Mouse (Mus musculus): Measurements from ENCODE around the gene Hspa5.
"Not testable (repeated sequence)": the region's sequence is repeated elsewhere in the genome, so short reads cannot be mapped to it uniquely, and the experiment has no call there.

Hspa5 gene

GRCm38 (mm10) chr2:34771368-34772226 lies at the start of gene Hspa5:
Hspa5 (plus strand) TSS chr2:34771970.
- in situ Hi-C loops (cut with MboI, MseI) = no loop called here

DNA sequence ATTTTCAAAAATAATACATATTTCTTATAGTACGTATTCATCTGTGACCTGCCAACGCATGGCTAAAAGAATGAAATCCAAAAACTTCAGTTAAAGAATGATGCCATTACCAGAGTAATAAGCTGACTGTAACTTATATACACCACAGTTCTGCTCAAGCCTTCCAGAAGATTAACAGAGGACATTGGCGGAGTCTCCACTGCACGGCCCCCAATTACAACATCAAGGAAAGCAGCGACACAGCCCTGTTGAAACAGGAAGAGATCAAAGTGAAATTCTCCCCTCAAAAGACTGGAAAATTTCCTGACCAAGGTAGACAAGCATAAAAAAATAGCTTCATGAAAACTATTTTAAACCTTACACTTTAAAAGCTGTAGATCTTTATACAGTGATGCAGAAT lies 46.5 kb upstream of the Hspa5 start:
- in situ Hi-C loops (cut with MboI, MseI) = no loop called here

DNA sequence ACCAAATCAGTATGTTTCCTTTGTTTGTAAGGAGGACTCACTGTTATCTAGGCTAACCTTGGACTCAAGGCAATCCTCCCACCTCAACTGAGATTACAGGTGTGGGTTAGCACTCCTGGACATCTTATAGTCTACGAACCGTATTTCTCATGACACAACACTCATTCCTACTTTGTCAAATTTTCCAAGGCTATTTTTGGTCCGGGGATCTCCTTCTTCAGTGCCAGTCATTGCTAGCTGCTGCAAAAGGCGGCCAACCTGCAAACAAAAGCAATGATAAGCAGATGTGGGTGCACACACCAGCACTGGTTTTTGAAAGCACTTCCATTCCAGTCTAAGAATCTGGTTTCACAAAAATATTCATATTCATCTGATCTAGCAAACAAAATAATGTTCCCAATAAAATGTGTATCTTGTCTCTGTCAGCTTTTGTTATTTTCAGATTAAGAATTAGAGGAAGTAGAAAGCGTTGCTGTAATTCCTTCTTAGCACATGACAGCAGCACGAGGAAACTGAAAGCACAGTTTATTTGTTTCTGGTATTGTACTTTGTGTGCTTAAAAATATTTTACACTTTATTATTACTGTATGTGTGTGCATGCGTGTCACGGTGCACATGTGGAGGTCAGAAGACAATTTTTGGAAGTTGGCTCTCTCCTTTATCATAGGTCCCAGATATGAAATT lies 44.6 kb upstream of the Hspa5 start:
- in situ Hi-C loops (cut with MboI, MseI) = no loop called here

GRCm38 (mm10) chr2:34736626-34737025 lies 35.1 kb upstream of the Hspa5 start:
- in situ Hi-C loops (cut with MboI, MseI) = no loop called here

DNA sequence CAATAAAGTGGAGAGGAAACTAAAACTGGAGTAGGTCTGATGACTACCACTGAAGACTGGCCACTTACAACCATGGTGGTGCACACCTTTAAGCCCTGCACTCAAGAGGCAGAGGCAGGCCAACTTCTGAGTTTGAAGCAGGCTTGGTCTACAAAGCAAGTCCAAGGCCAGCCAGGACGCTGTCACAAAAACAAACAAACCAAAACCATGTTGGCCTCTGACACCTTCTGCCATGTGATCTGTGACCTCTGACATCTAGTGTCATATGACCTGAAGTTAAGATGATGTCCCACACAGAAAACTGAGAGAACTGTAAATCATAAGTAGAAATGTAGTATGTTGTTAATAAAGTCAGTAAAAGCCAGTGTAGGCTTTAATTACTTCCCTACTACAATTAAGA lies 33.9 kb upstream of the Hspa5 start:
- in situ Hi-C loops (cut with MboI, MseI) = no loop called here

GRCm38 (mm10) chr2:34739684-34740391 lies 31.9 kb upstream of the Hspa5 start:
- in situ Hi-C loops (cut with MboI, MseI) = no loop called here

GRCm38 (mm10) chr2:34741390-34742159 lies 30.2 kb upstream of the Hspa5 start:
- in situ Hi-C loops (cut with MboI, MseI) = no loop called here

DNA sequence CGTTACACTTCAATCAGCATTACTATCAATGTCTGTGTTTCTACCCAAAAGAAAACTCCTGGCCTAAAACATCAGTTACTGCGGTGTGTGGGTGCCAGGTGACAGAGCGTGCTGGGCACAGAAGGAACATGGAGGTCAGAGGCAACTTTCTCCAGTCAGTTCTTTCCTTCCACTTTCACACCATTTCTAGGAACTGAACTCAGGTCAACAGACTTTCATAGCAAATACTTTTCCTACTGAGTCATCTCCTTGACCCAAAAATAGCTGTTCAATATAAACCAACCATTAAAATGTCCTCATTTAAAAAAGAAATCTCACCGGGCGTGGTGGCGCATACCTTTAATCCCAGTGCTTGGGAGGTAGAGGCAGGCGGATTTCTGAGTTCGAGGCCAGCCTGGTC lies 29.1 kb upstream of the Hspa5 start:
- in situ Hi-C loops (cut with MboI, MseI) = no loop called here

DNA sequence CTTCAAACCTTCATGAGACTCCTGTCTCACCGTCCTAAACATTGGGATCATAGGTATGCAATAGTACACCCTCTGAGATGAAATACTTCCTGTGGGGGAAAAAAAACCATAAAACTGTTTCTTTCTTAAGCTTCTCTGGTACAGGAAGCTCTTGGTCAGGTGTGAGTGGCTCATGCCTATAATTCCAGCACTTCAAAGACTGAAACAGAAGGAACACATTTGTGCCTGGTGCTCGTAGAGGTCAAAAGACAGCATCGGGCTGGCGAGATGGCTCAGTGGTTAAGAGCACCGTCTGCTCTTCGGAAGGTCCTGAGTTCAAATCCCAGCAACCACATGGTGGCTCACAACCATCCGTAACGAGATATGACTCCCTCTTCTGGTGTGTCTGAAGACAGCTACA lies 27.3 kb upstream of the Hspa5 start:
- in situ Hi-C loops (cut with MboI, MseI) = no loop called here

DNA sequence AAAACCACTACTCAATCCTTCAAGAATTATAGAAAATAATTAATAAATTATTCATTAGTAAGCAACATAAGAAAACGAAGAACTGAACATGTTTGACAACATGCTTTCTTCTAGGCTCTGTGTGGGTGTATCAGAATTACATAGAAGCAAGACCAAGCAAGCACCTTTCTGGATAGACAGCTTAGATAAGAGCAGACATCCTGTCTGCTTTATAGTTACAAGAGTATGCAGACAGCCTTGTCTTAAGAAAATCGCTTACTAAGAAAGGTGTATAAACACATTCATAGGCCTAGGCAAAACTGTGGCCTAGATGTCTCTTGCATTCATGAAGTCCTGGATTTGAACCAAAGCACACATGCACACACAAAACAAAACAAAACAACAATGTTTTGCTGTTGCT lies 26.1 kb upstream of the Hspa5 start:
- in situ Hi-C loops (cut with MboI, MseI) = no loop called here

- in situ Hi-C loops (cut with MboI, MseI) = no loop called here
Measured at GRCm38 (mm10) chr2:34748479-34748878, 23.3 kb upstream of the Hspa5 start.

DNA sequence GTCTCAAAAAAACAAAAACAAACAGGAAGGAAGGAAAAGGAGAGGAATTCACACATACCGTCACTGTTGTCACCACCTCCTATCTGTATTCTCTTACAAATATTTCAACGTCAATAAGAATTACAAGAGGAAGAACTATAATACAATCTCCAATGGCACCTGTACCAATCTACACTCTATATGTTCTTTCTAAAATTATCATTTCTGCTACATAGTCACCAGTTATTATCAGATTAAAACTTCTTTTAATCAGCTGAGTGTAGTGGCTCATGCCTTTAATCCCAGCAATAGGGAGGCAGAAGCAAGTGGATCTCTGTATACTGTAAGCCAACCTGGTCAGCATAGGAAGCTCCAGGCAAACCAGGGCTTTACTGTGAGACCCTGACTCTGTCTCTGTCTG lies 21.5 kb upstream of the Hspa5 start:
- in situ Hi-C loops (cut with MboI, MseI) = no loop called here

DNA sequence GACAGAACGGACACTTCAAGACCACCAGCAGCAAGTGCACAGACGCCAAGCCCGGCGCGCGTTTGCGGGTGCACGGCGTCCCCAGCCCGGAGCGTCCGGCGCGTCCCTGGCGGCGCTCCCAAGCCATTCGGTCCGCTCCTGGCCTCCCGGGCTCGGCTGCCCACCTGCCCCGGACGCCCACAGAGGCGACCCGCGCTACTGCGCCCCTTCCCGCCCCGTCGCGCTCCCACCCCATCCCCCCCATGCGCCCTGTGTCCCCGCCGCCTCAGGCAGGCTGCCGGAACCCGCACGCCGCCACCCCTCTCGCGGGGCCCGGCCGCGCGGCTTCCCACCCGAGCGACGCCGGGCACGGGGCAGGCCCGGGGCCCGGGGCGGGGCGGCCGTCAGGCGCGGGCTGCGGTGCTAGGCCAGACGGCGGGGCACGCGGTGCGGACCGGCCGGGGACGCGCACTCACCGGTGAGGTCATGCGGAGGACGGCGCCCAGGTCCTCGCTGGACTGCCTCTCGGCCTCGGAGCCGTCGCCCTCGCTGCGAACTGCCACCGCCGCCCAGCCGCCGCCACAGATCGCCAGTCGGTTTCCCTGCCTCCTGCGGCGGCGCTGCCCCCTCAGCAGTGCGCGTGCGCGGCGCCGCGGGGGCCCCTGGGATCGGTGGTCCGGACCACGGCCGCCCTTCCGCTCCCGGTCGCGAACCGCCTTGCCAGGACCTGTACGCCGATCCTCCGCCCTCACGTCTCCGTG lies 17.8 kb upstream of the Hspa5 start:
- in situ Hi-C loops (cut with MboI, MseI) = no loop called here

GRCm38 (mm10) chr2:34754551-34755358 lies 17.0 kb upstream of the Hspa5 start, which contains the start of gene Gapvd1:
Gapvd1 (minus strand) TSS chr2:34755232.
- in situ Hi-C loops (cut with MboI, MseI) = no loop called here

GRCm38 (mm10) chr2:34757341-34757740 lies 14.4 kb upstream of the Hspa5 start:
- in situ Hi-C loops (cut with MboI, MseI) = no loop called here

- in situ Hi-C loops (cut with MboI, MseI) = not testable (repeated sequence)
Measured at GRCm38 (mm10) chr2:34761272-34761671, 10.5 kb upstream of the Hspa5 start.

DNA sequence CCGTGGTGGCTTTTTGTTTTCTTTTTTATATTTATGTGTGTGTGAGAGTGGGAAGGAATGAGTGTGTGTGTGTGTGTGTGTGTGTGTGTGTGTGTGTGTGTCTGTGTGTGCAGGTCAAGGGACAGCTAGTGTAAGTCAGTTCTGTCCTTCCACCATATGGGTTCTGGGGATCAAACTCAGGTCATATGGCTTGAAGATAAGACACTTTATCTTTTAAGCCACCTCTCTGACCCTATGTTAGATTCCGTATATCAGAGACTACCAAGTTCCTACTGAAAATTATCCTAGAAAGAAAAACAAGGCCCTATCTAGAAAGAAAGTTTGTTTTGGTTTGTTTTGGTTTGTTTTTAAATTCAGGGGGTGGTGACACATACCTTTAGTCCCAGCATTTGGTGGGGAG lies 9.6 kb upstream of the Hspa5 start:
- in situ Hi-C loops (cut with MboI, MseI) = no loop called here

GRCm38 (mm10) chr2:34762872-34763271 lies 8.9 kb upstream of the Hspa5 start:
- in situ Hi-C loops (cut with MboI, MseI) = no loop called here

DNA sequence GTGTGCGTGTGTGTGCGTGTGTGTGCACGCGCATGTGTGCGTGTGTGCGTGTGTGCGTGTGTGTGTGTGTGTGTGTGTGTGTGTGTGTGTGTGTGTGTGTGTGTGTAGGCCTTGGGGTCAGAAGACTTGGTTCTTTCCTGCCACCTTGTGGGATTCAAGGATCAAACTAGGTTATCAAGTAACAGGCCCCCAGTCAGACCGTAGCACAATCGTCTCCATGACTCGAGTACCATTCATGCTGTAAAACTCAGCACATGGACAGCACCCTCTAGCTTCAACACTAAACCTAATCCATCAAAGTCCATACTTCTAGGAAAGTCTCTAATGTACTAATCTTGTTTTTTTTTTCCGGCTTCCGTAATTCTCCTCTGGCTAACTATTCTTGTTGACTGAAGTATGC lies 7.0 kb upstream of the Hspa5 start:
- in situ Hi-C loops (cut with MboI, MseI) = no loop called here

DNA sequence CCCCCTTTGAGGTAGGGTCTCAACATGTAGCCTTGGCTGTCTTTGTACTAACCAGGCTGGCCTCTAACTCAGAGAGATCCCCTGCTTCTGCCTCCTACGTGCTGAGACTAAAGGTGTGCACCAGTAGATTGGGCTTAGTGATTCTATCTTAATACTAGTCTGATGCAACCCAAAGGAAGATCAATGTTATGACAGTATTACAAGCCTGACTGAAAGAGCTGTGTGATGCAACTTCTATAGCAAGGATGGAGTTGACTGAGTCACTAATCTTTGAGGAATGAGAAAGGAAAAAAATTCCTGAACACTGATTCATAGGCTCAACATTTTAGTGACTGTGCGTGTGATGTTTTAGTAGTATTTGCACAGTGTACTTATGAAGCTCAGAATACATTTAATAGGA lies 1.7 kb upstream of the Hspa5 start:
- in situ Hi-C loops (cut with MboI, MseI) = no loop called here
